Mouse (Mus musculus): ENCODE measurements around the gene Rora. TPM values are rescaled to one million over a fixed set of nuclear protein-coding genes. Genes with fewer than 3 reads are reported as not detected.

Rora gene
- polyA plus RNA-seq, 1 experiment, result 0.86 TPM

- TF ChIP-seq MYOD1 (IDR thresholded peaks at IDR 0.05; ENCODE audit: control insufficient read depth in 1 of 3, insufficient read length in 2 of 3, low read depth in 2 of 3) (no peak), CEBPB (IDR thresholded peaks at IDR 0.05; ENCODE audit: insufficient read depth, poor library complexity, severe bottlenecking) (no peak), SRF (IDR thresholded peaks at IDR 0.05; ENCODE audit: control insufficient read depth, insufficient read length, low read depth) (no peak), E2F4 (IDR thresholded peaks at IDR 0.05; ENCODE audit: insufficient read depth) (no peak), REST (IDR thresholded peaks at IDR 0.05; ENCODE audit: insufficient read depth, insufficient read length) (no peak), MAX (IDR thresholded peaks at IDR 0.05; ENCODE audit: low read depth) (no peak), POLR2A (IDR thresholded peaks at IDR 0.05; ENCODE audit: insufficient read length, low read depth) (no peak), POLR2AphosphoS2 (IDR thresholded peaks at IDR 0.05; ENCODE audit: insufficient read length, low read depth) (no peak), TCF3 (IDR thresholded peaks at IDR 0.05; ENCODE audit: insufficient read length, low read depth) (no peak), MYOG (IDR thresholded peaks at IDR 0.05; ENCODE audit: control insufficient read depth in 1 of 3, insufficient read depth in 1 of 3, insufficient read length in 2 of 3, low read depth in 2 of 3) (no peak), TCF12 (IDR thresholded peaks at IDR 0.05; ENCODE audit: insufficient read depth, poor library complexity, severe bottlenecking) (no peak), USF1 (IDR thresholded peaks at IDR 0.05; ENCODE audit: low read depth) (no peak)
- Histone ChIP-seq H3K4me3 (no peak overlapping the region), H3K27me3 (ENCODE audit: control insufficient read depth, insufficient read depth, insufficient read length) (peaks cover 9% of the 10 kb centered on the region)
These were observed 640.8 kb downstream of the Rora start for GRCm38 (mm10) chr9:69294426-69294825.

GRCm38 (mm10) chr9:69294856-69295255 is 641.3 kb downstream of the Rora start:
- no peak overlapping the region for H3K4me3 ChIP-seq
- H3K4me2 ChIP-seq (ENCODE audit: low read depth), result no peak overlapping the region
- H3K36me3 ChIP-seq (ENCODE audit: control insufficient read depth, insufficient read depth), result no peaks in the 10 kb centered on the region
- peaks cover 9% of the 10 kb centered on the region for H3K27me3 ChIP-seq (ENCODE audit: control insufficient read depth, insufficient read depth, insufficient read length)
- H3ac ChIP-seq (ENCODE audit: control insufficient read depth, insufficient read length), result no peak overlapping the region
- TF ChIP-seq POLR2AphosphoS2 (IDR thresholded peaks at IDR 0.05; ENCODE audit: insufficient read length, low read depth) (no peak), E2F4 (IDR thresholded peaks at IDR 0.05; ENCODE audit: insufficient read depth) (no peak), TCF3 (IDR thresholded peaks at IDR 0.05; ENCODE audit: insufficient read length, low read depth) (no peak), REST (IDR thresholded peaks at IDR 0.05; ENCODE audit: insufficient read depth, insufficient read length) (no peak), MYOG (IDR thresholded peaks at IDR 0.05; ENCODE audit: control insufficient read depth in 1 of 3, insufficient read depth in 1 of 3, insufficient read length in 2 of 3, low read depth in 2 of 3) (no peak), SRF (IDR thresholded peaks at IDR 0.05; ENCODE audit: control insufficient read depth, insufficient read length, low read depth) (no peak), TCF12 (IDR thresholded peaks at IDR 0.05; ENCODE audit: insufficient read depth, poor library complexity, severe bottlenecking) (no peak), POLR2A (IDR thresholded peaks at IDR 0.05; ENCODE audit: insufficient read length, low read depth) (no peak)
- no peaks in the 10 kb centered on the region for H3K79me2 ChIP-seq (ENCODE audit: control insufficient read depth, insufficient read depth)

More at GRCm38 (mm10) chr9:69294426-69294825, 640.8 kb downstream of the Rora start:
- Histone ChIP-seq H3K79me2 (ENCODE audit: control insufficient read depth, insufficient read depth) (no peaks in the 10 kb centered on the region), H3K4me2 (ENCODE audit: low read depth) (no peak overlapping the region), H3ac (ENCODE audit: control insufficient read depth, insufficient read length) (no peak overlapping the region), H3K36me3 (ENCODE audit: control insufficient read depth, insufficient read depth) (no peaks in the 10 kb centered on the region)

GRCm38 (mm10) chr9:69295826-69296225 is 642.2 kb downstream of the Rora start:
- no peak for TF ChIP-seq REST (IDR thresholded peaks at IDR 0.05; ENCODE audit: insufficient read depth, insufficient read length)
- no peak for TF ChIP-seq TCF12 (IDR thresholded peaks at IDR 0.05; ENCODE audit: insufficient read depth, poor library complexity, severe bottlenecking)
- no peak for TF ChIP-seq POLR2AphosphoS2 (IDR thresholded peaks at IDR 0.05; ENCODE audit: insufficient read length, low read depth)
- no peak for TF ChIP-seq E2F4 (IDR thresholded peaks at IDR 0.05; ENCODE audit: insufficient read depth)
- no peak for TF ChIP-seq MYOD1 (IDR thresholded peaks at IDR 0.05; ENCODE audit: control insufficient read depth in 1 of 3, insufficient read length in 2 of 3, low read depth in 2 of 3)
- no peak for TF ChIP-seq MYOG (IDR thresholded peaks at IDR 0.05; ENCODE audit: control insufficient read depth in 1 of 3, insufficient read depth in 1 of 3, insufficient read length in 2 of 3, low read depth in 2 of 3)
- TF ChIP-seq POLR2A (IDR thresholded peaks at IDR 0.05; ENCODE audit: insufficient read length, low read depth), result no peak
- TF ChIP-seq MAX (IDR thresholded peaks at IDR 0.05; ENCODE audit: low read depth), result no peak
- no peak for TF ChIP-seq CEBPB (IDR thresholded peaks at IDR 0.05; ENCODE audit: insufficient read depth, poor library complexity, severe bottlenecking)
- TF ChIP-seq SRF (IDR thresholded peaks at IDR 0.05; ENCODE audit: control insufficient read depth, insufficient read length, low read depth), result no peak
- no peak for TF ChIP-seq TCF3 (IDR thresholded peaks at IDR 0.05; ENCODE audit: insufficient read length, low read depth)
- TF ChIP-seq USF1 (IDR thresholded peaks at IDR 0.05; ENCODE audit: low read depth), result no peak
- no peaks in the 10 kb centered on the region for H3K79me2 ChIP-seq (ENCODE audit: control insufficient read depth, insufficient read depth)
- H3K36me3 ChIP-seq (ENCODE audit: control insufficient read depth, insufficient read depth), result no peaks in the 10 kb centered on the region
- H3K27me3 ChIP-seq (ENCODE audit: control insufficient read depth, insufficient read depth, insufficient read length), result peaks cover 5% of the 10 kb centered on the region
- no peak overlapping the region for H3K4me3 ChIP-seq
- no peak overlapping the region for H3ac ChIP-seq (ENCODE audit: control insufficient read depth, insufficient read length)
- H3K4me2 ChIP-seq (ENCODE audit: low read depth), result no peak overlapping the region

- Histone ChIP-seq H3K36me3 (ENCODE audit: control insufficient read depth, insufficient read depth) (no peaks in the 10 kb centered on the region), H3ac (ENCODE audit: control insufficient read depth, insufficient read length) (no peak overlapping the region), H3K27me3 (ENCODE audit: control insufficient read depth, insufficient read depth, insufficient read length) (peaks cover 4% of the 10 kb centered on the region), H3K4me2 (ENCODE audit: low read depth) (no peak overlapping the region), H3K79me2 (ENCODE audit: control insufficient read depth, insufficient read depth) (no peaks in the 10 kb centered on the region), H3K4me3 (no peak overlapping the region)
- no peak for TF ChIP-seq TCF12 (IDR thresholded peaks at IDR 0.05; ENCODE audit: insufficient read depth, poor library complexity, severe bottlenecking)
- TF ChIP-seq CEBPB (IDR thresholded peaks at IDR 0.05; ENCODE audit: insufficient read depth, poor library complexity, severe bottlenecking), result no peak
- TF ChIP-seq SRF (IDR thresholded peaks at IDR 0.05; ENCODE audit: control insufficient read depth, insufficient read length, low read depth), result no peak
- TF ChIP-seq MYOG (IDR thresholded peaks at IDR 0.05; ENCODE audit: control insufficient read depth in 1 of 3, insufficient read depth in 1 of 3, insufficient read length in 2 of 3, low read depth in 2 of 3), result no peak
- TF ChIP-seq E2F4 (IDR thresholded peaks at IDR 0.05; ENCODE audit: insufficient read depth), result no peak
- no peak for TF ChIP-seq POLR2AphosphoS2 (IDR thresholded peaks at IDR 0.05; ENCODE audit: insufficient read length, low read depth)
- no peak for TF ChIP-seq REST (IDR thresholded peaks at IDR 0.05; ENCODE audit: insufficient read depth, insufficient read length)
- TF ChIP-seq USF1 (IDR thresholded peaks at IDR 0.05; ENCODE audit: low read depth), result no peak
- TF ChIP-seq TCF3 (IDR thresholded peaks at IDR 0.05; ENCODE audit: insufficient read length, low read depth), result no peak
- TF ChIP-seq MYOD1 (IDR thresholded peaks at IDR 0.05; ENCODE audit: control insufficient read depth in 1 of 3, insufficient read length in 2 of 3, low read depth in 2 of 3), result no peak
- TF ChIP-seq MAX (IDR thresholded peaks at IDR 0.05; ENCODE audit: low read depth), result no peak
- no peak for TF ChIP-seq POLR2A (IDR thresholded peaks at IDR 0.05; ENCODE audit: insufficient read length, low read depth)
These were observed 642.8 kb downstream of the Rora start for GRCm38 (mm10) chr9:69296418-69296817.
